Mouse (Mus musculus) megakaryocyte-erythroid progenitor cell, adult 5 weeks (primary cell): Measurements from ENCODE around the gene Rpusd2. TPM values are rescaled to one million over a fixed set of nuclear protein-coding genes. Genes with fewer than 3 reads are reported as not detected.

Experiments
- polyA plus RNA-seq: library from polyadenylated mRNA; stranded (reverse); fragments of >175 nt; gene quantifications from 2 replicates; pipeline ENCODE4 v1.2.3, GENCODE M21; 2012

The Rpusd2 gene
- 3.0 and 3.4 TPM in 2 replicates for polyA plus RNA-seq

DNA sequence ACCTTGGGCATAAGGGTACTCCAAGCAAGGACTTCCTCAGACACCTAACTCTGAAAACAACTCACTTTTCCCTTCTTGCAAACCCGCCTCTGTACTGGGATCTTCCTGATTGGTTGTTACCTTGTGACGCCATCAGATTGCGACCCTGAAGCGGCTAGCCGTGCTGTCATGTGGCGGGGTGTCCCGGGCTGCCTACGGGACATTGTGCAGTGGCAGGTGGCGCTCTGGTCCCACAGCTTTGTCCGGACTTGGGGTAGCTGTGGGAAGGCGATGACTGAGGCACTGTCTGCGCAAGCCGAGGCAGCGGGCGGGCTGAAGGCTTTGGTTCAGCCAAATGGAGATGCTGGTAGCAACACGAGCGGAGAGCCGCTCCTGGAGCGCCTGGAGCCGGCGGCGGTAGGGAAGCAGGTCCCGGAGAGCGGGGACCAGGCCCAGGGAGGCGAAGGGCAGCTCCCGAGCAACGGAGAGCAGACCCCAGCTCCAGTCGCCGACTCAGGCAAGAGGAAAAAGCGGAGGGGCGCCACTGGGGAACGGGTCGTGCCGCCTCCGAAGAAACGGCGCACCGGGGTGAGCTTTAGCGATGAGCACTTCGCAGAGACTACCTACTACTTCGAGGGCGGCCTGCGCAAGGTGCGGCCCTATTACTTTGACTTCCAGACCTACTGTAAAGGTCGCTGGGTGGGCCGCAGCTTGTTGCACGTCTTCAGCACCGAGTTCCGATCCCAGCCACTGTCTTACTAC is at the start of gene Rpusd2:
Gene Rpusd2 (plus strand): TSS at position 135 of the 741 bp plus-strand sequence.

DNA sequence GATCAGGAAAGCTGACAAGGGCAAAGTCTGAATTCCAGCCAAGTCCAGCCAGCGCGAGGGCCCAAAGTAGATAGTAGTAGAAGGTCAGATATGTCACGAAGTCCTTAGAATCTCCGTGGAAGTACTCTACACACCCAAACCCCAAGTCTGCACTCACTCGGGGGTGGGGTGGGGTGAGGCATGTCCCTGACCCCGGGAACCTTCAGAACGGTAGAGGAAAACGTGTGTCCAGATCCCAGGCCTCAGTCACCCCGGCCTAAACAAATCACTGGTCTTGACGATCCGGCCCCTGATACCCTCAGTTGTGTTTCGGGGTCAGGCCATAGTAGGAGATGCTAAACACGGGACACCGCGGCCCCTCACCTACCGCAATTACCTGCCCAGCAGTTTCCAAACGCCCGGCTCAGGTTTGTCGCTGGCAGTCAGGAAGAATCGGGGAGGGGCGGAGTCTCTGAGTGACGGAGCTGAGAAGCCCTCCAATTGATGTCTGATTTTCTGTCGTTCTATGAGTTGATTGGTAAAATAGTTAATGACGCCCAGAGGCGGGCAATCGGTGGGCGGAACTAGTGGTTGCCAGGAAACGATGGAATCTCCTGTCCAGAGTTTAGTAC is 5.5 kb upstream of the Rpusd2 start, which contains the start of gene Ccdc32:
Gene Ccdc32 (minus strand): TSS at position 453 of the 611 bp plus-strand sequence.

DNA sequence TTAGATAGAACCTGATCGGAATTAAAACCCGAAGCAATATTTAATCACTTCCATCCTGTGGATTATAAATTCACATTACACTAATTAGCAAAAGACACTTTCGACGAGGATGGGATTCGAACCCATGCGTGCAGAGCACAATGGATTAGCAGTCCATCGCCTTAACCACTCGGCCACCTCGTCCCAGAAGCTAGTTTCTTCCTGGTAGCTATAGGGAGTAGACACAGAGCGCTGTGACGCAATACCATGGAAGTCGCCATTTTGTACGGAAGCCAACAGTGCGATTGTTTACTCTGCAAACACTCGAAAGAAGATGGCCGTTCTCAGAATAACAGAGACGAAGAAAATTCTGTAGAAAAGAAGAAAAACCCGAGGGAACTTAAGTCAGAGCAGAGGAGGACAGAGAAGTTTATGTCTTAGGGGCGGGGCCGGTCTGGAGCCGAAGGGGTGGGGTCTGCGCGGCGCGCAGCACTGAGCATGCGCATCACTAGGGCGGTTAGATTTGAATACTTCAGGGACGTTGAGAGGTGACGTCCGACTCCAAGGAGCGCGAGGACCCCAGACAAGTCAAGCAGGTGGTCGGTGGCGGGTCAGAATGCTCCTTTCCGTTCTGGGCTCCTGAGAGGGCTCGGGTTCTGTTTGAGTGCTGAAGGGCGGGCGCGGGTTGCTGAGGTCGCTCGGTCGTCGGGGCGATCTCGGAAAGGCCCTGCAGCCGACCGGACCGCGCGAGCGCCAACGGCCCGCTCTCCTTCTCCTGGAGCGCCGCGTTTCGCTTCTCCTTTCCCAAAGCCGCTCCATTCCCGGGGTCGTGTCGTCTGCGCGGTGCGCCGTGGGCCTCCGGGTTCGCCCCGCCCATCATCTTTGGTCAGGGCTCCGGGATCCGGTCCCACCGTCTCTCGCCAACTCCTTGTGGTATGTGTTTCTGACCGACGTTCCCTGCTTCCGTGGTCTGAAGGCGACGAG is 12.3 kb downstream of the Rpusd2 start, which contains the start of gene Knl1:
Gene Knl1 (plus strand): TSS at position 471 of the 963 bp plus-strand sequence.

Other genes with a start within 250 kb of the Rpusd2 start
- 96.3 and 140 TPM in 2 replicates for gene Knstrn, start 220.8 kb upstream of the Rpusd2 start, polyA plus RNA-seq
- gene Ivd, start 172.8 kb upstream of the Rpusd2 start, polyA plus RNA-seq = 24.7 and 27.6 TPM in 2 replicates
- 35.3 and 39.5 TPM in 2 replicates for gene Bahd1, start 134.4 kb upstream of the Rpusd2 start, polyA plus RNA-seq
- gene Chst14, start 108.3 kb upstream of the Rpusd2 start, polyA plus RNA-seq = 6.7 and 12.2 TPM in 2 replicates
- 7.3 and 7.7 TPM in 2 replicates for gene Ccdc32, start 5.4 kb upstream of the Rpusd2 start, polyA plus RNA-seq
- 1.8 and 3.0 TPM in 2 replicates for gene Knl1, start 12.3 kb downstream of the Rpusd2 start, polyA plus RNA-seq
- gene Rad51, start 78.0 kb downstream of the Rpusd2 start, polyA plus RNA-seq = 62.4 and 71.8 TPM in 2 replicates
- gene Rmdn3, start 122.2 kb downstream of the Rpusd2 start, polyA plus RNA-seq = 19.1 and 34.0 TPM in 2 replicates
- 2.9 and 4.2 TPM in 2 replicates for gene Gchfr, start 133.0 kb downstream of the Rpusd2 start, polyA plus RNA-seq
- 0.19 and 0.37 TPM in 2 replicates for gene Gm14137, start 139.7 kb downstream of the Rpusd2 start, polyA plus RNA-seq
- 73.7 and 74.2 TPM in 2 replicates for gene Zfyve19, start 173.8 kb downstream of the Rpusd2 start, polyA plus RNA-seq
- 31.7 and 37.9 TPM in 2 replicates for gene Dnajc17, start 174.0 kb downstream of the Rpusd2 start, polyA plus RNA-seq
- not detected in 2 replicates for gene Ppp1r14d, start 195.1 kb downstream of the Rpusd2 start, polyA plus RNA-seq
- 0.15 and 0.16 TPM in 2 replicates for gene Spint1, start 202.6 kb downstream of the Rpusd2 start, polyA plus RNA-seq
- gene Rhov, start 236.5 kb downstream of the Rpusd2 start, polyA plus RNA-seq = 1.7 and 1.9 TPM in 2 replicates